ENCODE assay signal across 10 mouse cellular contexts in genomic region chr13:84284764-84285558, GRCm38 (mm10).
DNase-seq lines count a peak whose midpoint lies in the region; ATAC-seq and TF ChIP-seq lines count a peak whose summit lies in the region.
"Had no signal": no experiment of that assay in that cellular context is flagged by ENCODE, and none has a peak within 500 bp of the region (broad histone marks: within the 10 kb centered on the region; RNA-seq: fewer than 3 reads in every experiment).

No protein-coding gene starts in this region.

- TF ChIP-seq CTCF in forebrain, postnatal 0 days (IDR thresholded peaks at IDR 0.05; ENCODE audit: low read depth) = no peak

- H3K36me3 ChIP-seq in forebrain, postnatal 0 days (ENCODE audit: insufficient read depth) = no peaks in the 10 kb centered on the region
- H3K36me3 ChIP-seq in midbrain, embryonic 15.5 days (replicated peaks) = peaks cover 3% of the 10 kb centered on the region; the same call in 1 of the 2 replicates

- H3K9ac ChIP-seq in forebrain, postnatal 0 days = peak overlapping the region; percentile 14; the same call in 1 of the 2 replicates
- no peak overlapping the region for H3K9ac ChIP-seq in midbrain, embryonic 15.5 days
- H3K9ac ChIP-seq: limb, embryonic 12.5 days had no signal

- DNase-seq in R1 (ENCODE audit: low read depth, low spot score) = peak; percentile 81
- DNase-seq in embryo, embryonic 10 days (ENCODE audit: low spot score) = peak; percentile 73
- DNase-seq in forebrain, postnatal 0 days = peak; percentile 61
- DNase-seq in urinary bladder, postnatal 4 days (ENCODE audit: low spot score in 2 of 2) = no peak
- DNase-seq in frontal cortex, postnatal 14 days (ENCODE audit: low spot score in 2 of 2) = no peak
- no peak for DNase-seq in kidney, adult 18-20 months
- DNase-seq: adrenal gland, postnatal 25 days; kidney, postnatal 25 days had no signal

- peak overlapping the region; percentile 24; the same call in 1 of the 2 replicates for H3K4me2 ChIP-seq in forebrain, postnatal 0 days (ENCODE audit: low read depth)
- H3K4me2 ChIP-seq in midbrain, embryonic 15.5 days = peak overlapping the region; percentile 31
- H3K4me2 ChIP-seq: limb, embryonic 12.5 days had no signal

- 7% methylated on average over 7 of the region's 7 CpGs for WGBS in forebrain, postnatal 0 days
- WGBS in midbrain, embryonic 15.5 days = 9% methylated on average over 7 of the region's 7 CpGs

- ATAC-seq in forebrain, postnatal 0 days = peak; percentile 97
- peak; percentile 98 for ATAC-seq in midbrain, embryonic 15.5 days (replicated peaks)

- no peaks in the 10 kb centered on the region for H3K27me3 ChIP-seq in forebrain, postnatal 0 days (ENCODE audit: insufficient read depth, low read length)
- no peaks in the 10 kb centered on the region for H3K27me3 ChIP-seq in midbrain, embryonic 15.5 days (replicated peaks)
- H3K27me3 ChIP-seq: limb, embryonic 12.5 days had no signal

- no peaks in the 10 kb centered on the region for H3K9me3 ChIP-seq in forebrain, postnatal 0 days (ENCODE audit: low read length)
- no peaks in the 10 kb centered on the region for H3K9me3 ChIP-seq in midbrain, embryonic 15.5 days
- H3K9me3 ChIP-seq: limb, embryonic 12.5 days had no signal

- H3K4me3 ChIP-seq in forebrain, postnatal 0 days (ENCODE audit: low read depth, low read length) = no peak overlapping the region
- H3K4me3 ChIP-seq in midbrain, embryonic 15.5 days = no peak overlapping the region
- H3K4me3 ChIP-seq: limb, embryonic 12.5 days had no signal

- H3K27ac ChIP-seq in forebrain, postnatal 0 days (ENCODE audit: low read depth, low read length) = peak overlapping the region; percentile 68
- peak overlapping the region; percentile 81 for H3K27ac ChIP-seq in midbrain, embryonic 15.5 days
- H3K27ac ChIP-seq: limb, embryonic 12.5 days had no signal

- H3K4me1 ChIP-seq in forebrain, postnatal 0 days (ENCODE audit: insufficient read depth) = no peaks in the 10 kb centered on the region
- peaks cover 9% of the 10 kb centered on the region; the same call in 1 of the 2 replicates for H3K4me1 ChIP-seq in midbrain, embryonic 15.5 days
- H3K4me1 ChIP-seq: limb, embryonic 12.5 days had no signal

Comparison
In these comparisons a context has a peak if more than half of its experiments do, and no peak if none do; other contexts are left out.
1. DNase-seq: peak in R1 (single experiment), embryo, embryonic 10 days (single experiment) and forebrain, postnatal 0 days (single experiment); none in urinary bladder, postnatal 4 days (0 of 2), frontal cortex, postnatal 14 days (0 of 2) and kidney, adult 18-20 months (single experiment).